Mouse (Mus musculus) inflammation-experienced regulatory T-cells, adult 6 months (primary cell): ENCODE results near the gene Mybph. TPM values are rescaled to one million over a fixed set of nuclear protein-coding genes. Genes with fewer than 3 reads are reported as not detected.
"Not testable (repeated sequence)": the region's sequence is repeated elsewhere in the genome, so short reads cannot be mapped to it uniquely, and the experiment has no call there.

Experiments
- ATAC-seq: one replicate; pipeline ENCODE4 v1.8.0; 2017
- polyA plus RNA-seq, 3 experiments: library from polyadenylated mRNA; unstranded; fragments of 100-300 nt; shearing (Covaris generic); gene quantifications; one replicate each; pipeline ENCODE4 v1.2.1; 2017

Mybph gene
- polyA plus RNA-seq, 3 experiments from 2014 or later, result not detected

- ATAC-seq, result no peak
Observed at GRCm38 (mm10) chr1:134233681-134234454, 40.6 kb downstream of the Mybph start.

GRCm38 (mm10) chr1:134234455-134235390 lies 41.5 kb downstream of the Mybph start:
- ATAC-seq, result no peak

- no peak for ATAC-seq
Observed at GRCm38 (mm10) chr1:134235391-134235921, 42.2 kb downstream of the Mybph start, which contains the start of gene Adora1. Gene Adora1 (minus strand): TSS chr1:134235431.

- no peak for ATAC-seq
Observed at GRCm38 (mm10) chr1:134236142-134236541, 42.9 kb downstream of the Mybph start.

GRCm38 (mm10) chr1:134237438-134237837 lies 44.2 kb downstream of the Mybph start:
- ATAC-seq, result no peak

- no peak for ATAC-seq
Observed at GRCm38 (mm10) chr1:134240701-134241100, 47.5 kb downstream of the Mybph start.

GRCm38 (mm10) chr1:134241298-134241697 lies 48.0 kb downstream of the Mybph start:
- ATAC-seq, result no peak

- ATAC-seq, result no peak
Observed at GRCm38 (mm10) chr1:134242286-134242685, 49.0 kb downstream of the Mybph start.

GRCm38 (mm10) chr1:134243505-134243904 lies 50.3 kb downstream of the Mybph start:
- no peak for ATAC-seq

- no peak for ATAC-seq
Observed at GRCm38 (mm10) chr1:134243948-134244914, 51.0 kb downstream of the Mybph start.

- no peak for ATAC-seq
Observed at GRCm38 (mm10) chr1:134245004-134245717, 51.9 kb downstream of the Mybph start.

- no peak for ATAC-seq
Observed at GRCm38 (mm10) chr1:134246590-134246989, 53.3 kb downstream of the Mybph start.

- ATAC-seq, result not testable (repeated sequence)
Observed at GRCm38 (mm10) chr1:134249681-134250080, 56.4 kb downstream of the Mybph start.

Other genes starting within 250 kb of the Mybph start
- not detected for gene Fmod, start 156.2 kb upstream of the Mybph start, polyA plus RNA-seq
- 100 to 1,000 TPM; 168 to 251 (median 221) TPM for gene Btg2, start 114.3 kb upstream of the Mybph start, polyA plus RNA-seq
- not detected for gene Chit1, start 82.2 kb upstream of the Mybph start, polyA plus RNA-seq
- under 1 TPM in 2 of 3 experiments, not detected in 1; 0.46 to 0.98 TPM for gene Chil1, start 11.3 kb upstream of the Mybph start, polyA plus RNA-seq
- gene Adora1, start 42.0 kb downstream of the Mybph start, polyA plus RNA-seq, result not detected
- gene Myog, start 96.5 kb downstream of the Mybph start, polyA plus RNA-seq, result not detected
- gene Ppfia4, start 139.5 kb downstream of the Mybph start, polyA plus RNA-seq, result 1 to 10 TPM in 1 of 3 experiments, under 1 TPM in 1, not detected in 1; 0.24 to 1.4 TPM
- 10 to 100 TPM; 25.8 to 26.9 (median 26.6) TPM for gene Tmem183a, start 168.5 kb downstream of the Mybph start, polyA plus RNA-seq
- not detected for gene 4933406M09Rik, start 192.5 kb downstream of the Mybph start, polyA plus RNA-seq
- 10 to 100 TPM; 15.3 to 29.6 (median 23.0) TPM for gene Cyb5r1, start 212.1 kb downstream of the Mybph start, polyA plus RNA-seq
- gene Adipor1, start 221.9 kb downstream of the Mybph start, polyA plus RNA-seq, result 10 to 100 TPM; 25.7 to 45.5 (median 33.0) TPM